Mouse (Mus musculus): ENCODE measurements around the gene Rnase1. TPM values are rescaled to one million over a fixed set of nuclear protein-coding genes. Genes with fewer than 3 reads are reported as not detected.
"Not testable (repeated sequence)": the region's sequence is repeated elsewhere in the genome, so short reads cannot be mapped to it uniquely, and the experiment has no call there.

Rnase1 gene
- total and polyA plus RNA-seq, 2 experiments: 0.09 to 28.5 TPM

DNA sequence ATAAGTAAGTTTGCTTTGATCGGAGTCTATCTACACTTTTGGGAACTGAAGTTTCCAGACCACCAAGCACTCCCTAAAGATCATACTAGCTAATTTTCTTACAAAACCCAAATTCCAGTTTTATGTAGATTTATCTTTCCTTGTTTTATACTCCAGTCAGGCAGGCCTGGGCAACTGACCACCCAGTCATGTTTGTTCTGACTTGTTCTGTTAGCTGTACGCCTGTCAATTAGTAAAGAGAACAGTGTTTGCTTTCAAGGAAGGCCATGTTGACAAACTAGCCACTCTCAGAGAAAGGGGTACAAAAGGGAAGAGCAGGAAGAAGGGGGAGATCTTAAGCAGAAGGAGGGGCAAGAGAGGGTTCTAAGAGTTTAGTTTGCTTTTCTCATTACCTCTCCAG, 42.2 kb downstream of the Rnase1 start:
- 69% methylated on average over 2 of the region's 2 CpGs for WGBS
- Histone ChIP-seq H3K36me3 (ENCODE audit: control insufficient read depth, insufficient read depth, low read length) (peaks cover 26% of the 10 kb centered on the region), H3K27ac (replicated peaks; ENCODE audit: insufficient read depth, low read depth, low read length) (no peak overlapping the region), H3K79me2 (ENCODE audit: control insufficient read depth, insufficient read depth, low read length) (no peaks in the 10 kb centered on the region), H3K9ac (ENCODE audit: low read depth, low read length) (no peak overlapping the region), H3K4me1 (ENCODE audit: control insufficient read depth, insufficient read depth, low read length) (peaks cover 4% of the 10 kb centered on the region; the same call in 1 of the 2 replicates), H3K4me3 (ENCODE audit: insufficient read depth, low read depth, low read length) (no peak overlapping the region), H3K27me3 (ENCODE audit: control insufficient read depth, insufficient read depth, low read length) (no peaks in the 10 kb centered on the region)
- DNase-seq (ENCODE audit: extremely low read depth, low read depth, low spot score): peak; percentile 28
- TF ChIP-seq POLR2A (IDR thresholded peaks at IDR 0.05; ENCODE audit: extremely low read depth, insufficient read depth, low read length) (no peak), CTCF (IDR thresholded peaks at IDR 0.05; ENCODE audit: low read depth, low read length) (no peak)

DNA sequence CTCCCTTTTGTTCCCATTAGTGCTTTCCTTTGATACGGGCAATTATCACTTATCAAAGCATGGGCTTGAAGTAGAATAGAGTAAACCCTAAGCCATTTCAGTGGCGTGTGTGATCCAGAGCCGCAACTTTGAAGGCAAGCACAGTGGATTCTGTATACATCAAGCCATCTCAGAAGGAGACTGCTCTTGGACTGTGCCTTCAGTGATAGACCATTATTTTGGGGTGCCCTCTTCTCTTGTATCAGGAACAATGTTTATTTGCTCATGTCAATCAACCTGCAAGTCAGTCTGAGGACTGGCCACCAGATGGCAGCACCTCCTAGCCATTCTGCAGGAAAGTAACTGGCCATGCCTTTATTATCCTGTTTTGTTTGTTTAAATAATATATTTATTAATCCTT, 43.4 kb downstream of the Rnase1 start:
- 73% methylated on average over 3 of the region's 3 CpGs for WGBS
- DNase-seq (ENCODE audit: extremely low read depth, low read depth, low spot score): peak; percentile 53
- TF ChIP-seq POLR2A (IDR thresholded peaks at IDR 0.05; ENCODE audit: extremely low read depth, insufficient read depth, low read length) (no peak), CTCF (IDR thresholded peaks at IDR 0.05; ENCODE audit: low read depth, low read length) (peak; percentile 73)

DNA sequence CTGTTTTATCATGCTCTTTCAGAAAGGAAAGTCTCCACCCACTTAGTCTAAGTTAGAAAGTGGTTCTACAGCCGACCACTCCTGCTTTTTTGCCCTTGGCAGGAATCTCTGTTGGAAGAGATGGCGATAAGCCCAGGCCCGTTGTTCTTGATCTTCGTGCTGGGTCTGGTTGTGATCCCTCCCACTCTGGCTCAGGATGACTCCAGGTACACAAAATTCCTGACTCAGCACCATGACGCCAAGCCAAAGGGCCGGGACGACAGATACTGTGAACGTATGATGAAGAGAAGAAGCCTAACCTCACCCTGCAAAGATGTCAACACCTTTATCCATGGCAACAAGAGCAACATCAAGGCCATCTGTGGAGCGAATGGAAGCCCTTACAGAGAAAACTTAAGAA, 45.3 kb downstream of the Rnase1 start:
- no peak overlapping the region for H3K9ac ChIP-seq (ENCODE audit: low read depth, low read length)

More for the DNA sequence above, 43.4 kb downstream of the Rnase1 start:
- H3K4me1 ChIP-seq (ENCODE audit: control insufficient read depth, insufficient read depth, low read length): peaks cover 6% of the 10 kb centered on the region; the same call in 1 of the 2 replicates
- H3K79me2 ChIP-seq (ENCODE audit: control insufficient read depth, insufficient read depth, low read length): no peaks in the 10 kb centered on the region
- H3K36me3 ChIP-seq (ENCODE audit: control insufficient read depth, insufficient read depth, low read length): peaks cover 28% of the 10 kb centered on the region
- no peak overlapping the region for H3K27ac ChIP-seq (replicated peaks; ENCODE audit: insufficient read depth, low read depth, low read length)
- H3K4me3 ChIP-seq (ENCODE audit: insufficient read depth, low read depth, low read length): no peak overlapping the region
- no peaks in the 10 kb centered on the region for H3K27me3 ChIP-seq (ENCODE audit: control insufficient read depth, insufficient read depth, low read length)
- no peak overlapping the region for H3K9ac ChIP-seq (ENCODE audit: low read depth, low read length)

DNA sequence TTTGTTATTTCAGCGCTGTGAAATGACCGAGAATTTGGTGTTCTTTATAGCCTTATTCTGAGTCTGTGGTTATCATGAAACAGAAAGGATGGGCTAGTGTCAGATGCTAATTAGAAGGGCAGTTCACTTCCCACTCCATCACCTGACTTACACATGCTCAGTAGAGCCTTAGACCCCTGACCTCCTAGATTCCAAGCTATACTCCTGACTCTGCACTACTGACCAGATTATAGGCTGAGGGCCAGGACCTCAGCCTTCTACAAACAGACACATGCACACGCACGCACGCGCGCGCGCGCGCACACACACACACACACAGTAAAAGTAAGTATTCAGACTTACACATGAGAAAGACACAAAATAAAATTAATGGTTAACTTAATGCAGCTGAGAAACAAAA, 47.7 kb downstream of the Rnase1 start:
- Histone ChIP-seq H3K9ac (ENCODE audit: low read depth, low read length) (no peak overlapping the region), H3K79me2 (ENCODE audit: control insufficient read depth, insufficient read depth, low read length) (peaks cover 5% of the 10 kb centered on the region; the same call in 1 of the 2 replicates), H3K4me1 (ENCODE audit: control insufficient read depth, insufficient read depth, low read length) (peaks cover 17% of the 10 kb centered on the region), H3K36me3 (ENCODE audit: control insufficient read depth, insufficient read depth, low read length) (peaks cover 15% of the 10 kb centered on the region; the same call in 1 of the 2 replicates), H3K27me3 (ENCODE audit: control insufficient read depth, insufficient read depth, low read length) (no peaks in the 10 kb centered on the region), H3K27ac (replicated peaks; ENCODE audit: insufficient read depth, low read depth, low read length) (no peak overlapping the region), H3K4me3 (ENCODE audit: insufficient read depth, low read depth, low read length) (peak overlapping the region; percentile 3; the same call in 1 of the 2 replicates)
- TF ChIP-seq CTCF (IDR thresholded peaks at IDR 0.05; ENCODE audit: low read depth, low read length) (no peak), POLR2A (IDR thresholded peaks at IDR 0.05; ENCODE audit: extremely low read depth, insufficient read depth, low read length) (no peak)
- WGBS: 64% methylated on average over 11 of the region's 11 CpGs
- DNase-seq (ENCODE audit: extremely low read depth, low read depth, low spot score): peak; percentile 52

More for the DNA sequence above, 45.3 kb downstream of the Rnase1 start:
- H3K27me3 ChIP-seq (ENCODE audit: control insufficient read depth, insufficient read depth, low read length): no peaks in the 10 kb centered on the region
- 24% methylated on average over 9 of the region's 9 CpGs for WGBS
- H3K79me2 ChIP-seq (ENCODE audit: control insufficient read depth, insufficient read depth, low read length): peaks cover 5% of the 10 kb centered on the region; the same call in 1 of the 2 replicates
- H3K4me1 ChIP-seq (ENCODE audit: control insufficient read depth, insufficient read depth, low read length): peaks cover 6% of the 10 kb centered on the region; the same call in 1 of the 2 replicates
- peaks cover 28% of the 10 kb centered on the region for H3K36me3 ChIP-seq (ENCODE audit: control insufficient read depth, insufficient read depth, low read length)
- TF ChIP-seq CTCF (IDR thresholded peaks at IDR 0.05; ENCODE audit: low read depth, low read length) (no peak), POLR2A (IDR thresholded peaks at IDR 0.05; ENCODE audit: extremely low read depth, insufficient read depth, low read length) (no peak)
- DNase-seq (ENCODE audit: extremely low read depth, low read depth, low spot score): peak; percentile 79
- no peak overlapping the region for H3K4me3 ChIP-seq (ENCODE audit: insufficient read depth, low read depth, low read length)
- H3K27ac ChIP-seq (replicated peaks; ENCODE audit: insufficient read depth, low read depth, low read length): no peak overlapping the region

DNA sequence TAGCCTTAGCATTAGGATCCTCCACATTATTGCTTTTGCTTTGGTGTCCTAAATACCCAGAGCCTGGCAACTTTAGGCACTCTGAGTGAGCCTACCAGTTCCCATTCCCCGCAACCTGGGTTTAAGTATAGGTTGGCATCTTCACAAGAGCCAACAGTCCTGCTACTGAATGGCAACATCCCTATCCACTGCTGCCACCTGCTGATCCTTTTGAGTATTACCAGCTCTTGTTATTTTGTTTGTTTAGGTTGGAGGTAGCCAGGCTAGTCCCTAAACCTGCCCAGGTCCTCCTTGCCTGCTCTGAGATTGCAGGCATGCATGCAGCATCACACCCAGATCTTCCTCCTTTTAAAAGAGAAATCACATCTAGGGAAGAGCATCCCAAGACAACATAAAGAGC, 48.3 kb downstream of the Rnase1 start:
- peak; percentile 24; the same call in 1 of the 2 replicates for TF ChIP-seq CTCF (IDR thresholded peaks at IDR 0.05; ENCODE audit: low read depth, low read length)
- H3K79me2 ChIP-seq (ENCODE audit: control insufficient read depth, insufficient read depth, low read length); H3K27me3 ChIP-seq (ENCODE audit: control insufficient read depth, insufficient read depth, low read length): not testable (repeated sequence)
- Histone ChIP-seq H3K27ac (replicated peaks; ENCODE audit: insufficient read depth, low read depth, low read length) (peak overlapping the region; percentile 10; the same call in 1 of the 2 replicates), H3K36me3 (ENCODE audit: control insufficient read depth, insufficient read depth, low read length) (peaks cover 13% of the 10 kb centered on the region; the same call in 1 of the 2 replicates), H3K4me1 (ENCODE audit: control insufficient read depth, insufficient read depth, low read length) (peaks cover 17% of the 10 kb centered on the region), H3K9ac (ENCODE audit: low read depth, low read length) (peak overlapping the region; percentile 45), H3K4me3 (ENCODE audit: insufficient read depth, low read depth, low read length) (peak overlapping the region; percentile 66)
- peak; percentile 64 for DNase-seq (ENCODE audit: extremely low read depth, low read depth, low spot score)
- WGBS: 9% methylated on average over 1 of the region's 1 CpGs

DNA sequence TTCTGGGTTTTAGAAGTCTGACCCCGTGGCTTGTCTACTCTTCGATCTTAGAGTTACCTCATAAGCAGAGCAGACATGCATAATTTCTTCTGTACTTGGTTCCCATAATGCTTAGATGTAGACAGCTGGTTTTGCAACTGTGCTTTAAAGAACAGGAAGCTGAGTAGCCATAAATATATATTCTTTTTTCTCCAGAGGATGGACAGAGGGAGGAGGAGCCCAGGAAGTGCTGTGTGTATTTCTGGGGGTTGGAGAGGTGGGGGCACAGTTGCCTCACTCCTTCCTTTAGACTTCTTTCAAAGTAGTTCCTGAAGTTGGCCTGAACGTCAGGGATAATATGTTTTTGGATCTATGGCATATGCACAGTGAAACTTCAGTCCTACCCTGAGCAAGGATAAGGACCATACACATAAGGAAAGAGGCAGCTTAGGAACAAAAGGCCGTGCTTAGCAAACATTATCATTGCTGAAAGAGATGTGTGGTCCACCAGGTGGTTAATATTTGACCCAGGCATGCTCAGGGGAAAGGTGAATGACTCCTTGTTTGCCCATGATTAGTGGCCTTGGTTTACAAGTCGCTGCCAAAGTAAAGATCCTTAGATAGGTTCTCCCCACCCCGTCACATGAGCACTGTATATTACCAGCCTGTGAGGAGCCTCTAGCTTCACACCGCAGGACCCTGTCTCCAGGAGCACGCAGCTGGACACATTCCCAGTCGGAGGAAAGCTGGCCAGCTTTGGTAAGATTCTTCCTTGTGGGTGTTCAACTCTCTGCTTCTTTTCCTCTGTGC, 50.7 kb downstream of the Rnase1 start:
- Histone ChIP-seq H3K27ac (replicated peaks; ENCODE audit: insufficient read depth, low read depth, low read length) (peak overlapping the region; percentile 76), H3K36me3 (ENCODE audit: control insufficient read depth, insufficient read depth, low read length) (peaks cover 9% of the 10 kb centered on the region; the same call in 1 of the 2 replicates), H3K79me2 (ENCODE audit: control insufficient read depth, insufficient read depth, low read length) (peaks cover 5% of the 10 kb centered on the region; the same call in 1 of the 2 replicates), H3K27me3 (ENCODE audit: control insufficient read depth, insufficient read depth, low read length) (no peaks in the 10 kb centered on the region), H3K4me1 (ENCODE audit: control insufficient read depth, insufficient read depth, low read length) (peaks cover 20% of the 10 kb centered on the region), H3K4me3 (ENCODE audit: insufficient read depth, low read depth, low read length) (peak overlapping the region; percentile 53), H3K9ac (ENCODE audit: low read depth, low read length) (no peak overlapping the region)
- WGBS: 12% methylated on average over 9 of the region's 9 CpGs
- peak; percentile 99 for DNase-seq (ENCODE audit: extremely low read depth, low read depth, low spot score)
- TF ChIP-seq POLR2A (IDR thresholded peaks at IDR 0.05; ENCODE audit: extremely low read depth, insufficient read depth, low read length) (peak; percentile 46), CTCF (IDR thresholded peaks at IDR 0.05; ENCODE audit: low read depth, low read length) (no peak)

Other genes with a start within 250 kb of the Rnase1 start
- gene Klhl33, start 249.3 kb downstream of the Rnase1 start, total RNA-seq (2014; rRNA removed): 0.07 and 0.09 TPM in 2 replicates
- 0.05 TPM in 1 of 2 replicates, not detected in the other for gene Klhl33, start 249.3 kb downstream of the Rnase1 start, polyA plus RNA-seq (2012; rRNA removed)
- 69.2 and 85.0 TPM in 2 replicates for gene Osgep, start 221.9 kb downstream of the Rnase1 start, total RNA-seq (2014; rRNA removed)
- 41.5 and 50.1 TPM in 2 replicates for gene Osgep, start 221.9 kb downstream of the Rnase1 start, polyA plus RNA-seq (2012; rRNA removed)
- 27.8 and 33.6 TPM in 2 replicates for gene Apex1, start 221.8 kb downstream of the Rnase1 start, total RNA-seq (2014; rRNA removed)
- 27.1 and 28.4 TPM in 2 replicates for gene Apex1, start 221.8 kb downstream of the Rnase1 start, polyA plus RNA-seq (2012; rRNA removed)
- gene Pip4p1, start 215.9 kb downstream of the Rnase1 start, total RNA-seq (2014; rRNA removed): 11.9 and 18.7 TPM in 2 replicates
- gene Pip4p1, start 215.9 kb downstream of the Rnase1 start, polyA plus RNA-seq (2012; rRNA removed): 40.5 and 43.6 TPM in 2 replicates
- 102 and 111 TPM in 2 replicates for gene Pnp, start 215.7 kb downstream of the Rnase1 start, total RNA-seq (2014; rRNA removed)
- 83.1 and 97.7 TPM in 2 replicates for gene Pnp, start 215.7 kb downstream of the Rnase1 start, polyA plus RNA-seq (2012; rRNA removed)
- 51.7 and 94.7 TPM in 2 replicates for gene Gm49342, start 202.3 kb downstream of the Rnase1 start, total RNA-seq (2014; rRNA removed)
- 45.7 and 80.3 TPM in 2 replicates for gene Gm49342, start 202.3 kb downstream of the Rnase1 start, polyA plus RNA-seq (2012; rRNA removed)
- gene Pnp2, start 190.8 kb downstream of the Rnase1 start, total RNA-seq (2014; rRNA removed): 0.81 and 1.1 TPM in 2 replicates
- 0.16 TPM in 1 of 2 replicates, not detected in the other for gene Pnp2, start 190.8 kb downstream of the Rnase1 start, polyA plus RNA-seq (2012; rRNA removed)
- gene Rnase10, start 139.0 kb downstream of the Rnase1 start, total RNA-seq (2014; rRNA removed): 0.09 TPM in 1 of 2 replicates, not detected in the other
- 0.09 and 0.11 TPM in 2 replicates for gene Rnase10, start 139.0 kb downstream of the Rnase1 start, polyA plus RNA-seq (2012; rRNA removed)
- not detected in 2 replicates for gene Rnase9, start 104.9 kb downstream of the Rnase1 start, total RNA-seq (2014; rRNA removed)
- not detected in 2 replicates for gene Rnase9, start 104.9 kb downstream of the Rnase1 start, polyA plus RNA-seq (2012; rRNA removed)
- gene Rnase11, start 96.6 kb downstream of the Rnase1 start, total RNA-seq (2014; rRNA removed): not detected in 2 replicates
- not detected in 2 replicates for gene Rnase11, start 96.6 kb downstream of the Rnase1 start, polyA plus RNA-seq (2012; rRNA removed)
- 0.27 TPM in 1 of 2 replicates, not detected in the other for gene Rnase12, start 89.1 kb downstream of the Rnase1 start, total RNA-seq (2014; rRNA removed)
- not detected in 2 replicates for gene Rnase12, start 89.1 kb downstream of the Rnase1 start, polyA plus RNA-seq (2012; rRNA removed)
- not detected in 2 replicates for gene Olfr750, start 72.3 kb downstream of the Rnase1 start, total RNA-seq (2014; rRNA removed)
- not detected in 2 replicates for gene Olfr750, start 72.3 kb downstream of the Rnase1 start, polyA plus RNA-seq (2012; rRNA removed)
- 1,910 and 2,134 TPM in 2 replicates for gene Rnase4, start 55.7 kb downstream of the Rnase1 start, total RNA-seq (2014; rRNA removed)
- 1,816 and 2,115 TPM in 2 replicates for gene Rnase4, start 55.7 kb downstream of the Rnase1 start, polyA plus RNA-seq (2012; rRNA removed)
- 224 and 249 TPM in 2 replicates for gene Ang, start 55.6 kb downstream of the Rnase1 start, total RNA-seq (2014; rRNA removed)
- gene Ang, start 55.6 kb downstream of the Rnase1 start, polyA plus RNA-seq (2012; rRNA removed): 541 and 671 TPM in 2 replicates
- not detected in 2 replicates for gene Eddm3b, start 32.4 kb downstream of the Rnase1 start, total RNA-seq (2014; rRNA removed)
- not detected in 2 replicates for gene Eddm3b, start 32.4 kb downstream of the Rnase1 start, polyA plus RNA-seq (2012; rRNA removed)
- gene Rnase6, start 22.9 kb downstream of the Rnase1 start, total RNA-seq (2014; rRNA removed): 1.1 and 1.2 TPM in 2 replicates
- 0.57 and 1.0 TPM in 2 replicates for gene Rnase6, start 22.9 kb downstream of the Rnase1 start, polyA plus RNA-seq (2012; rRNA removed)
- gene Rnase2b, start 15.5 kb upstream of the Rnase1 start, total RNA-seq (2014; rRNA removed): not detected in 2 replicates
- gene Rnase2b, start 15.5 kb upstream of the Rnase1 start, polyA plus RNA-seq (2012; rRNA removed): not detected in 2 replicates
- not detected in 2 replicates for gene Ang2, start 52.4 kb upstream of the Rnase1 start, total RNA-seq (2014; rRNA removed)
- not detected in 2 replicates for gene Ang2, start 52.4 kb upstream of the Rnase1 start, polyA plus RNA-seq (2012; rRNA removed)
- gene Ear14, start 56.6 kb upstream of the Rnase1 start, total RNA-seq (2014; rRNA removed): not detected in 2 replicates
- gene Ear14, start 56.6 kb upstream of the Rnase1 start, polyA plus RNA-seq (2012; rRNA removed): not detected in 2 replicates
- gene Rnase2a, start 109.3 kb upstream of the Rnase1 start, total RNA-seq (2014; rRNA removed): not detected in 2 replicates
- gene Rnase2a, start 109.3 kb upstream of the Rnase1 start, polyA plus RNA-seq (2012; rRNA removed): not detected in 2 replicates
- gene Gm7247, start 215.0 kb upstream of the Rnase1 start, total RNA-seq (2014; rRNA removed): not detected in 2 replicates
- not detected in 2 replicates for gene Gm7247, start 215.0 kb upstream of the Rnase1 start, polyA plus RNA-seq (2012; rRNA removed)

Measured in liver, adult 2 months (tissue).